Mouse (Mus musculus) ES-Bruce4 (cell line): ENCODE data around the gene Mdm2.

Source experiments
- CTCF ChIP-seq: IDR thresholded peaks from one replicate; pipeline ENCODE4 v1.8.1; 2011; ENCODE audit warnings: low read depth, low read length
- POLR2A ChIP-seq: IDR thresholded peaks from one replicate; pipeline ENCODE4 v1.8.1; 2011; ENCODE audit warnings: low read length; ENCODE audit not compliant: insufficient read depth

DNA sequence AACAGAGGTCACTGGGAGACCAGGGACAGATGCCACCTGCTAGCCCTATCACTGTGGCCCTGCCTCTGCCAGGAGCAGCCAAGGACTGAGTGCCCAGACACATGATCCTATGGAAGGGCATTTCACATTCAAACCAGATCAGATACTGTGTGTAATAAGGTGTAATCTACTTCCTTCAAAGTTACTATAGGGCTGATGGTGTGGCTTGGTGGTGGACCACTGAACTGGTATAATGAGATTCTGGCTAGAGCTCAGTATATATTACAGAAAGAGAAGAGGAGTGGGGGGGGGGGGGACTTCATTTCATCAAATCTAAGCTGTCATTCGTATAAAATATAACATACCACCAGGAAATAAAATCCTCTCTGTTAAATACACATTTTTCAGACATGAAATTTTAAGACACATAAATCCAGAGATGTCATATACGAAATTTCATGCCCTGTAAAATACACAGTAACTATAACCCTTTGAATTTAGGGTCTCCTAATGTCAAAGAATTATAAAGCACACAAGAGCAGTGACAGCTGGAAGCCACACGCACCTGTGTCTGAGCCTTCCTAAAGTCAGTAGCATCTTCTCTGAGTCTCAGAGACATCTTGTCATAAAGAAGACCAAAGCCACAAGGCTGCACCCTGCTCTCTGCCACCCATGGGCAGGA is 36.1 kb downstream of the Mdm2 start:
- TF ChIP-seq POLR2A (no peak), CTCF (no peak)
